ENCODE assay signal across 9 mouse cellular contexts in the genomic region with DNA sequence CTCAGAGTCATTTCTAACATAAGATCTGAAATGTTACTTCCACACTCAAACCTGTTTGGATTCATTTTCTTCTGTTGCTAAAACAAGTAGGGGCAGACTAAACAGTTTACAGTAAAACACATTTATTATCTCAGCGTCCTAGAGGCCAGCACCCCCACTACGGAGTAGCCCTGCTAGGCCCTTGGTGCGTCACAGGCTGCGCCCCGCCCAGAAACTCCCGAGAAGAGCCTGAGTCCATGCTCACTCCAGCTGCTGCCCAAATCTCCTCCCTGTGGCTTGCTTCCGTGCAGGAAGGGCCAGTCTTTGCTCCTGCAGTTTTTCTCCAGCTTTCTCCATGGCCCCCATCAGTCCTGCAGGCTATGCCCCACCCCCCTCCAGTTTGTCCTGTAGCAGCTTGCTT. TPM values are rescaled to one million over a fixed set of nuclear protein-coding genes. Genes with fewer than 3 reads are reported as not detected.
A peak's percentile ranks its signal among the peaks of the same experiment; 100 is the strongest.
DNase-seq lines count a peak whose midpoint lies in the region; ATAC-seq and TF ChIP-seq lines count a peak whose summit lies in the region.
"Had no signal": no experiment of that assay in that cellular context is flagged by ENCODE, and none has a peak within 500 bp of the region (broad histone marks: within the 10 kb centered on the region; RNA-seq: fewer than 3 reads in every experiment).

No protein-coding gene starts in this region.

- WGBS in lung, embryonic 14.5 days, result 17% methylated on average over 7 of the region's 7 CpGs
- 62% methylated on average over 7 of the region's 7 CpGs for WGBS in heart, embryonic 12.5 days
- 34% methylated on average over 7 of the region's 7 CpGs for WGBS in stomach, embryonic 15.5 days
- WGBS in forebrain, embryonic 15.5 days, result 83% methylated on average over 7 of the region's 7 CpGs

- peaks cover 11% of the 10 kb centered on the region; the same call in 1 of the 2 replicates for H3K4me1 ChIP-seq in lung, embryonic 14.5 days (ENCODE audit: insufficient read depth)
- H3K4me1 ChIP-seq in heart, embryonic 12.5 days (replicated peaks), result peaks cover 39% of the 10 kb centered on the region
- peaks cover 10% of the 10 kb centered on the region for H3K4me1 ChIP-seq in stomach, embryonic 15.5 days
- H3K4me1 ChIP-seq in forebrain, embryonic 15.5 days, result no peaks in the 10 kb centered on the region

- peak; percentile 93 for ATAC-seq in lung, embryonic 14.5 days (ENCODE audit: insufficient read depth)
- no peak for ATAC-seq in heart, embryonic 12.5 days (ENCODE audit: insufficient number of reproducible peaks, low FRiP score)
- ATAC-seq in stomach, embryonic 15.5 days (ENCODE audit: insufficient read depth, low FRiP score, low read depth), result peak; percentile 78
- no peak for ATAC-seq in forebrain, embryonic 15.5 days (replicated peaks)
- ATAC-seq: forebrain, postnatal 0 days had no signal

- H3K36me3 ChIP-seq in lung, embryonic 14.5 days (ENCODE audit: insufficient read depth), result no peaks in the 10 kb centered on the region
- peaks cover 7% of the 10 kb centered on the region; the same call in 1 of the 2 replicates for H3K36me3 ChIP-seq in heart, embryonic 12.5 days
- no peaks in the 10 kb centered on the region for H3K36me3 ChIP-seq in stomach, embryonic 15.5 days
- H3K36me3 ChIP-seq in forebrain, embryonic 15.5 days, result no peaks in the 10 kb centered on the region; the same call in 1 of the 2 replicates

- H3K27ac ChIP-seq in lung, embryonic 14.5 days (ENCODE audit: low read depth), result peak overlapping the region; percentile 39
- no peak overlapping the region; the same call in 1 of the 2 replicates for H3K27ac ChIP-seq in heart, embryonic 12.5 days (ENCODE audit: poor library complexity, severe bottlenecking)
- H3K27ac ChIP-seq in stomach, embryonic 15.5 days, result peak overlapping the region; percentile 65; the same call in 1 of the 2 replicates
- no peak overlapping the region for H3K27ac ChIP-seq in forebrain, embryonic 15.5 days (replicated peaks)

- H3K27me3 ChIP-seq in lung, embryonic 14.5 days (ENCODE audit: insufficient read depth, low read length), result no peaks in the 10 kb centered on the region
- H3K27me3 ChIP-seq in heart, embryonic 12.5 days (replicated peaks), result no peaks in the 10 kb centered on the region
- no peaks in the 10 kb centered on the region for H3K27me3 ChIP-seq in stomach, embryonic 15.5 days (replicated peaks)
- no peaks in the 10 kb centered on the region for H3K27me3 ChIP-seq in forebrain, embryonic 15.5 days

- H3K9me3 ChIP-seq in lung, embryonic 14.5 days (ENCODE audit: low read depth, low read length), result no peaks in the 10 kb centered on the region
- 0 out of 2 replicates have a peak, but pooled peaks cover 5% of the 10 kb centered on the region for H3K9me3 ChIP-seq in heart, embryonic 12.5 days (replicated peaks)
- no peaks in the 10 kb centered on the region for H3K9me3 ChIP-seq in stomach, embryonic 15.5 days
- no peaks in the 10 kb centered on the region for H3K9me3 ChIP-seq in forebrain, embryonic 15.5 days

- H3K4me2 ChIP-seq in lung, embryonic 14.5 days, result peak overlapping the region; percentile 37
- peak overlapping the region; percentile 6; the same call in 1 of the 2 replicates for H3K4me2 ChIP-seq in heart, embryonic 12.5 days
- 0 out of 2 replicates have a peak overlapping the region, but pooled peaks have one; percentile 37 for H3K4me2 ChIP-seq in stomach, embryonic 15.5 days
- no peak overlapping the region for H3K4me2 ChIP-seq in forebrain, embryonic 15.5 days (replicated peaks)

- TF ChIP-seq CTCF in lung, embryonic 14.5 days (IDR thresholded peaks at IDR 0.05; ENCODE audit: low read depth), result no peak

- H3K4me3 ChIP-seq in lung, embryonic 14.5 days (ENCODE audit: low read depth, low read length), result no peak overlapping the region
- H3K4me3 ChIP-seq in heart, embryonic 12.5 days, result no peak overlapping the region
- H3K4me3 ChIP-seq in stomach, embryonic 15.5 days (replicated peaks), result no peak overlapping the region
- no peak overlapping the region for H3K4me3 ChIP-seq in forebrain, embryonic 15.5 days

- no peak overlapping the region for H3K9ac ChIP-seq in lung, embryonic 14.5 days
- no peak overlapping the region for H3K9ac ChIP-seq in heart, embryonic 12.5 days
- H3K9ac ChIP-seq in stomach, embryonic 15.5 days, result no peak overlapping the region
- H3K9ac ChIP-seq in forebrain, embryonic 15.5 days (replicated peaks), result no peak overlapping the region
- H3K9ac ChIP-seq: forebrain, postnatal 0 days had no signal

- peak; percentile 85 for DNase-seq in lung, embryonic 14.5 days
- no peak for DNase-seq in lung, postnatal 25 days (ENCODE audit: low spot score)
- DNase-seq in liver, result peak; percentile 52
- no peak for DNase-seq in layer of hippocampus, postnatal 25 days (ENCODE audit: extremely low spot score in 1 of 2, low spot score in 1 of 2)
- DNase-seq: cerebellum, adult 2 months; forebrain, postnatal 0 days had no signal

RNA-seq across cellular contexts. Expression of a gene that starts 25.9 kb away (rescaled TPM):
- polyA plus RNA-seq in lung, embryonic 14.5 days (2014; fragmentation: Nextera tagmentation; extraction: Ambion mirVana), result 4.2 and 6.3 TPM in 2 replicates
- 7.4 and 8.8 TPM in 2 replicates for polyA plus RNA-seq in heart, embryonic 12.5 days (2016; fragmentation: Nextera tagmentation; extraction: Ambion mirVana)
- 6.4 and 8.0 TPM in 2 replicates for polyA plus RNA-seq in stomach, embryonic 15.5 days (2015; fragmentation: Nextera tagmentation; extraction: Ambion mirVana)
- 11.3 and 12.3 TPM in 2 replicates for polyA plus RNA-seq in forebrain, embryonic 15.5 days (2015; fragmentation: Nextera tagmentation; extraction: Ambion mirVana)
- total RNA-seq in layer of hippocampus, postnatal 25 days (2021), result 10 to 100 TPM; 43.0 to 46.6 TPM

Comparison
In these comparisons a context has a peak if more than half of its experiments do, and no peak if none do; other contexts are left out.
1. DNase-seq: peak in lung, embryonic 14.5 days (single experiment) and liver (single experiment); none in lung, postnatal 25 days (single experiment) and layer of hippocampus, postnatal 25 days (0 of 2).
2. ATAC-seq: peak in lung, embryonic 14.5 days (single experiment) and stomach, embryonic 15.5 days (single experiment); none in heart, embryonic 12.5 days (single experiment) and forebrain, embryonic 15.5 days (single experiment).
3. H3K27ac ChIP-seq: peak in lung, embryonic 14.5 days (single experiment) and stomach, embryonic 15.5 days (single experiment); none in heart, embryonic 12.5 days (single experiment) and forebrain, embryonic 15.5 days (single experiment).